Mouse (Mus musculus) kidney, postnatal 36 days (tissue): ENCODE measurements around the gene Rab40b.
"Not testable (repeated sequence)": the region's sequence is repeated elsewhere in the genome, so short reads cannot be mapped to it uniquely, and the experiment has no call there.

Source experiments
- DNase-seq, 2 experiments: peaks; one replicate each; pipeline ENCODE4 v3.0.0; 2021 to 2022; ENCODE audit warnings: mixed read lengths in 2 of 2

Rab40b gene

GRCm38 (mm10) chr11:121367170-121367707 is 20.8 kb downstream of the Rab40b start:
- DNase-seq: no peak

- DNase-seq: peak; percentile 28 to 75
Measured at GRCm38 (mm10) chr11:121362212-121362611, 25.8 kb downstream of the Rab40b start.

GRCm38 (mm10) chr11:121354091-121354707 is 33.9 kb downstream of the Rab40b start, which contains the start of gene Wdr45b:
TSS of gene Wdr45b (minus strand) at chr11:121354445.
- DNase-seq: peak; percentile 98 to 99

DNA sequence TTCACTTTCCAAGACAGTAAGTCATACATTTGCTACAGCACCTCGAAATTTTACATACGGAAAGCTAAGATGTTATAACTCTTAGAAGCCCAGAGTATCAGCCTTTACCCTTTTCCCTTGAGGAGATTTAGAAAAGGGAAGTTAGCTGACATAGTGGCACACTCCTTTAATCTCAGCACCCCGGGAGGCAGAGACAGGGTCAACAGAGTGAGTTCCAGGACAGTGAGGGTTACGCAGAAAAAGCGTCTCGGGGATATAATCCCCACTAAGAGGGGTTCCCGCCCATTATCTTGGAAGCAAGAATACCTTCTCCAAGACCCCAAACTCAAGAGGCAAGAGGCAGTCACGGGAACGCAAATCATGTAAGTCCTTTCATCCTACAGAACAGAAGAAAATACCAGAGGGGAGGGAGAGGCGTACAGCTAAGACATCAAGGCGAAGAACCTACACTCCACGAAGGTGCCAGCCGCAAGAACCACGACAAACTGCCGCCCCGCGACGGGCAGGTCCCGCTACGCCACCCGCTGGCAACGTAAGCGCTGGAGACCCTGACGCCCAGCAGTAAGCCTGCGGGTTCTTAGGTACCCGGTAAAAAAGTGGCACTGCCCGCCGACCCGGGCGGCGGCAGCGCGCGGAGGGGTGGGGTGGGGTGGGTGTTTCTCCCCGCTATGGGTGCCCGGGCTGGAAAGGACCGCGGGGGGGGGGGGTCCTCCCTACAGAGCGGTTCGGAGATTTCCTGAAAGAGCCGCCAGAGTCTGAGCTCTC is 34.5 kb downstream of the Rab40b start:
- peak; percentile 21 to 60 for DNase-seq

- DNase-seq: not testable (repeated sequence)
Measured at GRCm38 (mm10) chr11:121348727-121349126, 39.3 kb downstream of the Rab40b start.

DNA sequence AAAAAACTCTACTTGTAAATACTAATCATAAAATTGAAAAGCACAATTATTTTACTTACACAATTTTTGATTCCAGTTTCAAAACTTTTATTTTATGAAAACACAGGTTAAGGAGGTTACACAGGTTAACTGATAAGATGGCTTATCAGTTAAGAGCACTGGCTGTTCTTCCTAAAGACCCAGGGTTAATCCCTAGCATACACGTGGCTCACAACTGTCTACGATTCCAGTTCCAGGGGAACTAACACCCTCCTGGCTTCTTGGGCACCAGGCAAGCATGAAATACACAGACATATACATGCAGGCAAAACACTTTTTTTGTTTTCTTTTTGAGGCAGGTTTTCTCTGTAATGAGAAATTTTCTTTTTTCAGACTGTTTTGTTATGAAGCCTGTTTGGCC is 39.9 kb downstream of the Rab40b start:
- no peak for DNase-seq

- DNase-seq: no peak
Measured at GRCm38 (mm10) chr11:121347036-121347435, 41.0 kb downstream of the Rab40b start.

- DNase-seq: not testable (repeated sequence)
Measured at GRCm38 (mm10) chr11:121342423-121342822, 45.6 kb downstream of the Rab40b start.

- DNase-seq: no peak
Measured at GRCm38 (mm10) chr11:121340287-121340686, 47.8 kb downstream of the Rab40b start.

- DNase-seq: no peak
Measured at GRCm38 (mm10) chr11:121339647-121340046, 48.4 kb downstream of the Rab40b start.

DNA sequence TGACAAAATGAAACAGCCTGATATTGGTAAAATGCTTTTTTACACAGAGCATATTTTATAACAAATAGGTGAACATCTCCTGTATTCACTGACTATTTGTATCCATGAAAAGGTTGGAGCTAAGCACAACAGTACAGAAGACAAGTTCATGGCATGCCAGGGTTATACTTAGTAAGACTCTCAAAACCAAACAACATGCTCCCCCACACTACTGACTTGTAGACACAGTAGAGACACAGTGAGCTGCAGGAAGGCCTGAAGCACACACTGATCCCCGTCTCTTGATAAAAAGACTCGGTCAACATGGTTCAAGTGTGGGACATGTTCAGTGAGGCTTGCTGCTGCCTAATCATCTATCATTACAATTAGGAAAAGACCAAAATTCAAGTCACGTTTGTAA is 56.4 kb downstream of the Rab40b start:
- DNase-seq: no peak

DNA sequence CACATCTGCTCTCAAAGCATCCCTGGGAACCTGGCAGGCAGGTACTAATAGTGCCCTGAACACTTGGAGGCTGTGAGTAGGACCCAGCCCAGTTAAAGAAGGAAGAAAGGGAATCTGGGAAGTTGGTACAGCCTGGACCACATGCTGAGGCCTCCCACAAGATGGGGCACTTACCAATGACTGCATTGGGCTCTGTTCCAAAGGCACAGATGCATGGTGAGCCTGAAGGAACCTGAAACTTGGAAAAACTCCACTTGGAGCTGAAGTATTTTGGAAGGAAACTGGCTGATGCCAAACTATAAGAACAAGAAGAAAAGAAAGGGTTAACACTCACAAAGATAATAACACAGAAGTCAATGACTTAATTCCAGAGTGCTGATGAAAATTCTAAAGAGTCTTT is 59.4 kb downstream of the Rab40b start:
- peak in 1 of 2 experiments; percentile 12 for DNase-seq

- DNase-seq: no peak
Measured at GRCm38 (mm10) chr11:121328206-121328605, 59.8 kb downstream of the Rab40b start.

GRCm38 (mm10) chr11:121326681-121327080 is 61.4 kb downstream of the Rab40b start:
- no peak for DNase-seq

DNA sequence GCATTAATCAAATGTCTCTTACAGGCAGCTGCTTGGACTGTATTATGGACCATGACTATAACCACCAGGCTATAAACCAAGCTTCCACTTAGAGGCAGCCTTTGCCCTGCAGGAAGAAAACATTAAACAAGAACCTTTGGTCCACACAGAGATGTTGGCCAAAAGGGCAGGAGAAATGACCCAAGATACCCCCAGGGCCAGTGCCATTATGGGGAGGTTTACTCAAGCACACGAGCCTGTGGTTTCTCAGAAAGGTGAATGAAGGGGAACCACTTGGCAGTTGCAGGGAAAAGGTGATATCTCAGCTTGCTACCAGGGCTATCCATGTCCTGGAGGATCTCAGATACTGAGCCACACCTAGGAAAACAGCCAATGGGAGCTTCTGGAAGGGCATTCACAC is 62.0 kb downstream of the Rab40b start:
- peak; percentile 75 to 80 for DNase-seq

DNA sequence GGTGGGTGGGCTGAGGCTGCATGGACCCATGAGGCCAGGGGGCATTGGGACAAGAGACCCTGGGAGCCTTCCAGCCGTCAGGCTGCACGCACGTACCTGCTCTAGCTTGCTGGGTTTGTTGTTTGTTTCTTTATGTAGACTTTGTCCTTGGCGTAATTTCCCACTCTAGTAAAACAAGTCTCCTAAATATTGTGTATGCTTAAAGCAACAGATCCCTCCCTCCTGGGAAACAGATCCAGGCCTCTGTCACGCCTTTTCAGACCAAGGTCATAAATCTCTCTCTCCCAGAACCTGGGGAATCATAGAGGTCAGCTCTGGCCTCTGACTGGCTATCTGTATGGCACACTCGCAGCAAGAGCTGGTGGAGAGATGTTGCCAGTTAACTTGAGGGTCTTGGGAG is 80.3 kb downstream of the Rab40b start:
- DNase-seq: not testable (repeated sequence)

DNA sequence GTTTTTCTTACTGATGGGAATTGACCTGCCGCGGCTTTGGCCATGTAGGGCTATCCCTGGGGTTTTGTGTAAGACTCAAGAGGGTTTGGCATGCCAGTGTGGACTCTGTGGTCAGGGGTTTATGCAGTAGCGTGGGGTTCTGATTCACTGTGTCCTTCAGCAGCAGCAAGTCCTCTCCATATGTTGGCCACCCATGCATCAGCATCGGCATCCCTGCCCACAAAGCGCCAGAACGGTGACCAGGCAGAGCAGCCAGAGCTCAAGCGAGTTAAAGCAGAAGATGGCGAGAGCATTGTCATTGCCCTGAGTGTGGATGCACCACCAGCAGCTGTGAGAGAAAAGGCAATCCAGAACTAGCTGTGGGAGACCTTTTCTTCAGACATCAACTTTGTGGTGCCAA is 81.4 kb downstream of the Rab40b start:
- no peak for DNase-seq
